Mouse (Mus musculus): ENCODE data around the gene Lyzl4.

DNA sequence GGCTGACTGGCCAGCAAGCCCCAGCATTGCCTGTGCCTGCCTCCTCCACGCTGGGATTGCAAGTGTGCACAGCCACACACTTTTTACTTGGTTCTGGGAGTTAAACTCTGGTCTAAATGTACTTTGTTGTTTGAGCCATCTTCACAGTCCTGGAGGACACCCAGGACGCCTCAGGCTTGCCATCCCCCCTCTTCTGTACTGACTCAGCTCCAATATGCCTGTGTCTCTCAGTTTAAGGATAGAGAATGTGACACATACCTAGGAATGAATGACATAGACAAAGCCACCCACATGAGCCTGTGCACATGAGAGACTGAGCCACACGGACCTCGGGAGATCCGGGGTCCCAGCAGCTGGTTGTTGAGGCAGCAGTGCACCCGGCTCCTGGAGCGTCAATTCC is 78.6 kb downstream of the Lyzl4 start:
- TF ChIP-seq CTCF (IDR thresholded peaks at IDR 0.05; ENCODE audit: control insufficient read depth, insufficient read depth, insufficient replicate concordance, low read depth, low read length) (no peak), POLR2A (IDR thresholded peaks at IDR 0.05; ENCODE audit: control insufficient read depth, low read depth, low read length) (no peak)

Measured in testis, adult 2 months (tissue).